Mouse (Mus musculus) CH12.LX (cell line): ENCODE results near the gene Mgll.

Source experiments
- MAFK ChIP-seq: IDR thresholded peaks from 2 replicates; pipeline ENCODE4 v1.6.1; 2011; ENCODE audit warnings: low read length, improper control_type of control experiment; ENCODE audit not compliant: insufficient replicate concordance
- POLR2AphosphoS2 ChIP-seq: IDR thresholded peaks from 2 replicates; pipeline ENCODE4 v1.6.1; 2011; ENCODE audit warnings: low read depth, low read length, improper control_type of control experiment

DNA sequence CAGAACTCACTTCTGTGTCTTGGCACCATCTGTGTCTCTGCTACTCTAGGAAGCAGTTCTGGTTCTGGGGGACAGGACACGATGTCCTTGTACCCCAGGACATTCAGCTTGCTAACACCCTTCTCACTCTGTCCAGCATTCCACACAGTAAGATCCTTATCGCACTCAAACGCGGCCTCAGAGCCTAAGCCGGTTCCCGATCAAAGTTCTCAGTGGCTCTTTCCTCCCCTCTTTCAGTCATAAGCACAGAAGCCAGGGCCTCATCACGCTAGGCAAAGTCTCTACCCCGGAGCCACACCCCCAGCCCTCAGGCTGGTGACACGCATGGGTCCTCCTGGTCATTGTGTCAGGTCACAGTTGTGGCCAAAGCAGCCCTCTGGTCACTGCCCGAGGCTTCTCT is 20.8 kb downstream of the Mgll start:
- TF ChIP-seq MAFK (no peak), POLR2AphosphoS2 (no peak)
